Mouse (Mus musculus) embryo, embryonic 11 days (tissue): ENCODE data around the gene Gabbr2.

ENCODE experiments used
- DNase-seq: peaks from one replicate; pipeline ENCODE4 v3.0.0-alpha.2; 2015

Gabbr2 gene

GRCm38 (mm10) chr4:46811165-46811564 is 180.5 kb downstream of the Gabbr2 start:
- DNase-seq: no peak

GRCm38 (mm10) chr4:46806876-46807275 is 184.8 kb downstream of the Gabbr2 start:
- no peak for DNase-seq

- DNase-seq: no peak
Measured at GRCm38 (mm10) chr4:46805910-46806309, 185.8 kb downstream of the Gabbr2 start.

- no peak for DNase-seq
Measured at GRCm38 (mm10) chr4:46802386-46802785, 189.3 kb downstream of the Gabbr2 start.

- DNase-seq: no peak
Measured at GRCm38 (mm10) chr4:46799904-46800303, 191.8 kb downstream of the Gabbr2 start.

- DNase-seq: no peak
Measured at GRCm38 (mm10) chr4:46795707-46796106, 196.0 kb downstream of the Gabbr2 start.

GRCm38 (mm10) chr4:46794583-46794982 is 197.1 kb downstream of the Gabbr2 start:
- no peak for DNase-seq

- no peak for DNase-seq
Measured at GRCm38 (mm10) chr4:46792280-46793026, 199.2 kb downstream of the Gabbr2 start.

GRCm38 (mm10) chr4:46791268-46791951 is 200.3 kb downstream of the Gabbr2 start:
- no peak for DNase-seq

- DNase-seq: peak; percentile 50
Measured at GRCm38 (mm10) chr4:46790609-46791267, 200.9 kb downstream of the Gabbr2 start.

GRCm38 (mm10) chr4:46784430-46785049 is 207.1 kb downstream of the Gabbr2 start:
- DNase-seq: no peak

GRCm38 (mm10) chr4:46781109-46781508 is 210.6 kb downstream of the Gabbr2 start:
- DNase-seq: no peak

GRCm38 (mm10) chr4:46775959-46776358 is 215.7 kb downstream of the Gabbr2 start:
- DNase-seq: no peak

- no peak for DNase-seq
Measured at GRCm38 (mm10) chr4:46774652-46775051, 217.0 kb downstream of the Gabbr2 start.

- DNase-seq: no peak
Measured at GRCm38 (mm10) chr4:46773243-46773642, 218.4 kb downstream of the Gabbr2 start.

- no peak for DNase-seq
Measured at GRCm38 (mm10) chr4:46772591-46772990, 219.1 kb downstream of the Gabbr2 start.

GRCm38 (mm10) chr4:46771116-46771515 is 220.6 kb downstream of the Gabbr2 start:
- no peak for DNase-seq

GRCm38 (mm10) chr4:46770635-46771034 is 221.0 kb downstream of the Gabbr2 start:
- DNase-seq: no peak

- no peak for DNase-seq
Measured at GRCm38 (mm10) chr4:46770090-46770489, 221.6 kb downstream of the Gabbr2 start.

- DNase-seq: no peak
Measured at GRCm38 (mm10) chr4:46766326-46766725, 225.3 kb downstream of the Gabbr2 start.

- DNase-seq: no peak
Measured at GRCm38 (mm10) chr4:46759838-46760237, 231.8 kb downstream of the Gabbr2 start.

GRCm38 (mm10) chr4:46758340-46759041 is 233.2 kb downstream of the Gabbr2 start:
- DNase-seq: no peak
